Mouse (Mus musculus) embryonic facial prominence, embryonic 12.5 days (tissue): ENCODE data around the gene Epha6. TPM values are rescaled to one million over a fixed set of nuclear protein-coding genes. Genes with fewer than 3 reads are reported as not detected.

Experiments
- ATAC-seq: fragments of 200-750 bp; cut with Nextera tagmentation; 2 replicates; pipeline ENCODE4 v1.8.0; 2017; ENCODE audit not compliant: insufficient number of reproducible peaks, insufficient read depth, low FRiP score, low TSS enrichment
- H3K27ac ChIP-seq: fragments of 300-500 bp; sonication (generic); 2 replicates; pipeline ENCODE4 v1.5.1; 2016; ENCODE audit warnings: mild to moderate bottlenecking
- H3K27me3 ChIP-seq: fragments of 300-500 bp; sonication (generic); 2 replicates; pipeline ENCODE4 v1.6.1; 2016; ENCODE audit warnings: mild to moderate bottlenecking, moderate library complexity
- H3K36me3 ChIP-seq: fragments of 300-500 bp; sonication (generic); 2 replicates; pipeline ENCODE4 v1.6.1; 2016; ENCODE audit warnings: mild to moderate bottlenecking
- H3K4me1 ChIP-seq: fragments of 300-500 bp; sonication (generic); 2 replicates; pipeline ENCODE4 v1.6.1; 2016
- H3K4me2 ChIP-seq: fragments of 300-500 bp; sonication (generic); replicated peaks from 2 replicates; pipeline ENCODE4 v1.6.1; 2016; ENCODE audit warnings: mild to moderate bottlenecking, moderate library complexity
- H3K4me3 ChIP-seq: fragments of 300-500 bp; sonication (generic); 2 replicates; pipeline ENCODE4 v1.5.1; 2016; ENCODE audit warnings: mild to moderate bottlenecking
- H3K9ac ChIP-seq: fragments of 300-500 bp; sonication (generic); 2 replicates; pipeline ENCODE4 v1.6.1; 2016; ENCODE audit warnings: mild to moderate bottlenecking, moderate library complexity
- H3K9me3 ChIP-seq: fragments of 300-500 bp; sonication (generic); 2 replicates; pipeline ENCODE4 v1.6.1; 2016; ENCODE audit warnings: mild to moderate bottlenecking, moderate library complexity
- WGBS: fragments of 180-500 bp; shearing (Covaris S2); methylation state at CpG from one replicate; pipeline ENCODE4 v1.1.7; 2016; 5-methylcytosine and 5-hydroxymethylcytosine counted together
- polyA plus RNA-seq: library from polyadenylated mRNA; unstranded; fragments of >200 nt; fragmentation: Nextera tagmentation; extraction: Ambion mirVana; gene quantifications from 2 replicates; pipeline ENCODE4 v1.2.1, GENCODE M21; 2016

Gene Epha6
- polyA plus RNA-seq, 1 experiment from 2014 or later = 2.3 TPM

DNA sequence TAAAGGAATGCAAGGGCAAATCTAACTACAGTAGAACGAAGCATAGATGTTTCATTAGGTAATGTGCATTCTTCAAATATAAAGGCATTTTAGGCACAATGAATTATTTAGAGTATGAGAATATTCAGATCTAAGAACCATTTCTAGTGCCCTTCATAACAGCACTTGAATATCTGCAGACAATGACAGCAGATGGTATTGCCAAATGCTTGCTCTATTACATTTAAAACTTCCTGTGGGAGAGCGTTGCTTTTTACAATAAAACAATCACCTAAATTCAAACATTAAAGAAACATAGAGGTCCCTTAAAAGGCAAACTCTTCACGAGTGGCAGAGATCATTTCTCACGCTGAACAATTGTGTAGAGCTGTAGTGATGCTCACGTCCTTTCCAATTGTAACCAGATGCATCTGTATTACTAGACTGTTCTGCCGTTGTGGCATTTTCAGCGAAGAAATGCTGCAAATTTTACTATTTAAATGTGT is 347.1 kb downstream of the Epha6 start:
- Histone ChIP-seq H3K4me3 (no peak overlapping the region), H3K9ac (no peak overlapping the region), H3K27me3 (no peaks in the 10 kb centered on the region), H3K27ac (no peak overlapping the region), H3K9me3 (no peaks in the 10 kb centered on the region), H3K4me2 (no peak overlapping the region), H3K36me3 (no peaks in the 10 kb centered on the region), H3K4me1 (no peaks in the 10 kb centered on the region)
- 78% methylated on average over 7 of the region's 7 CpGs for WGBS
- no peak for ATAC-seq

DNA sequence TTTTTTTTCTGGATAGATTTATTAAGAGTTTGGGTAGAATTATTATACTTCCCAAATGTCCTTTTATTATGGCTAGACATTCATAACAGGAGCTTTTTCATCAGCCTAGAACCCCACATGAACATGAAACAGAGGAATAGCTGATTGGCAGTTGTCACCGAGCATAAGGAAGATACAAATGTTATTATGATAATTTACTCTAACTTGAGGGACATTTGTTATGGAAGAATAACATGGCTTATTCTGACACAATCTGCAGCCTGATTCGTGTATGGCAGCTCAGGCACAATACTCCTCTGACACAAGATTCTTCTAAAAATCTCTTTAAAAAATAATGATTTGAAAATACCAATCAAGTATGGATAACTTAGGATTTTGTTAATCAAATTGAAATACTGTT is 347.7 kb downstream of the Epha6 start:
- WGBS = 78% methylated on average over 2 of the region's 2 CpGs
- ATAC-seq = no peak
- H3K4me2 ChIP-seq = no peak overlapping the region
- no peaks in the 10 kb centered on the region for H3K4me1 ChIP-seq
- H3K27ac ChIP-seq = no peak overlapping the region
- H3K9me3 ChIP-seq = no peaks in the 10 kb centered on the region
- no peaks in the 10 kb centered on the region for H3K36me3 ChIP-seq
- no peaks in the 10 kb centered on the region for H3K27me3 ChIP-seq
- no peak overlapping the region for H3K9ac ChIP-seq
- no peak overlapping the region for H3K4me3 ChIP-seq

DNA sequence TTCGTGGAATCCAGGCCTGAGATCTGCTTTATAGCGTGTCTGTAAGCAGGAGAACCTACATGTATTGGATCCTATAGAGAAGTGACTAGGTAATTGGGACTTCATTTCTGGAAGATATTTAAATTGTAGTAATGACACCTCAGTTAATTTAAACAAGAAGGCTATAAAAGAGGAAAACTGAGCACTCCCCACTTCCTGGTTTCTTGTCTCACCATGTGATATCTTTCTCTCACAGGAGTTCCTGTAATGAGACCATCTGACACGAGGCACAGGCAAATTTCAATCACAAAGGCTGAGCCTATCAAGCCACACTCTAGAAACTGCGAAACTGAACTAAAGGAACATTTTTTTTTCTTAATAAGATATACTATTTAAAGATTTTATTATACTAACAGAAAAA is 348.3 kb downstream of the Epha6 start:
- Histone ChIP-seq H3K27me3 (no peaks in the 10 kb centered on the region), H3K4me2 (no peak overlapping the region), H3K9me3 (no peaks in the 10 kb centered on the region), H3K4me3 (no peak overlapping the region), H3K36me3 (no peaks in the 10 kb centered on the region), H3K27ac (no peak overlapping the region), H3K9ac (no peak overlapping the region), H3K4me1 (no peaks in the 10 kb centered on the region)
- WGBS = 73% methylated on average over 4 of the region's 4 CpGs
- ATAC-seq = no peak

DNA sequence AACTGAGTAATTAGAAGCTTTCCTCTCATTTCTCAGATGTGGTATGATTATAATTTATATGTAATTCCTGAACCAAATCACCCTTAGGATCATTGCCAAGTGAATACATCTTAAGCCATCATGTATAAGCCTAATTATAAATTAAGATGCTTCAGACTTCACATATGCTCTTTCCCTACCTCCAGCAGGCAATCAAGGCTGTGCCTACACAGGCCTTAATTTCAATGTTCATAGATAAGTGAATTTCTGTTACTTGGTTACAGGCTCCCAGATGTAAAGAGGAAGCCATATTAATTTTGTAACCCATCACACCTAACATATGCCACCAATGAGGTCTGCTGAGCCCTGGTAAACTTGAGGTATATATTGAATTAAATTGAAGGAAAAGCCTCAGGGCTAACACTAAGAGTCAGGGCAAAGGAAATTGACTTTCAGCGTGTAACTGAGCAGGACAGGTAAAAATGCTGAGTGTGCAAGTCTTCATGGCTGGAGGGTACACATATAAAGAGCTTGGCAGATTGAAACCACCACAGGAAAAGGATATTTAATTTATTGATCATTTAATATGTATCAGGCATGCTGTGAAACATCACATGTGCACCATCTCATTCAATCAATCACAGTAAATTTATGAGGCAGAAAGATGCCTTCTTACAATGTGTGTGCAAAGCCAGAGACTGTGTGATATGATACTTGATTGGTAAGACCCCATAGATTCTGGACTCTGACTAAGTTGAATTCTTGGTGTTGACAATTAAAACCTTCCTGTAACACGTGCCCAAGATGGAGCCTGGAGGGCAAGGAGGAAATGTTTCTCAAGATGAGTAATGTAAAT is 365.8 kb downstream of the Epha6 start:
- no peak for ATAC-seq
- no peak overlapping the region for H3K9ac ChIP-seq
- no peaks in the 10 kb centered on the region for H3K4me1 ChIP-seq
- no peaks in the 10 kb centered on the region for H3K27me3 ChIP-seq
- no peak overlapping the region for H3K27ac ChIP-seq
- H3K4me2 ChIP-seq = no peak overlapping the region
- no peaks in the 10 kb centered on the region for H3K9me3 ChIP-seq
- no peak overlapping the region for H3K4me3 ChIP-seq
- WGBS = 59% methylated on average over 2 of the region's 2 CpGs
- no peaks in the 10 kb centered on the region for H3K36me3 ChIP-seq

DNA sequence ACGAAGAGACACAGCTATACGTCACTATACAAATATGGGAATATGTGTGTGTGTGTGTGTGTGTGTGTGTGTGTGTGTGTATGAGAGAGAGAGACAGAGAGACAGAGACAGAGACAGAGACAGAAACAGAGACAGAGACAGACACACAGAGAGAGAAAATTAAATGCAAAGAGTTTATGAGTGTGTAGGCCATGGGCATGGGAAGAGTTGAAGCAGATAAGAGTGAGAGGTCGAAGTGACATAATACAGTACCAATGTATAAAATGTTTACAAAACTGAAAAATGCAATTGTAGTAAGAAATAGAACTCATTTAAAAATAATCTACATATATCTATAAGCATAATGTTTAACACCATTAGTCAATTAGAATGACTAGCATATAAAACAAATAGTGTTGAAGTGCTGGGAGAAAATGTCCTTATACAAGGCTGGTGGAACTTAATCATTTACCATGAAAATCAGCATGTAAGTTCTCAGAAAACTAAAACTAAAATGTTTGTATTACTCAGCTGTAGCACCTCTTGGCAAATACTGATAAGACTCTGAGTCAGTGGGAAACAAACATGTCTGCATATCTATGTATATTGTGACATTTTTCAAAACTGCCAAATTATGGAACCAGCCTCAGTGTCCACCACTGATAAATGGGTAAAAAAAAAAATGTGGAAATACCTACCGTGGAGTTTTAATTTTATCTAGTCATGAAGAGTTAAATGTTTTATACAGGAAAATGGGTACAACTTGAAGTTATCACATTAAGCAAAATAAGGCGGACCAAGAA is 371.2 kb downstream of the Epha6 start:
- Histone ChIP-seq H3K36me3 (no peaks in the 10 kb centered on the region), H3K4me3 (no peak overlapping the region), H3K4me2 (no peak overlapping the region), H3K9me3 (no peaks in the 10 kb centered on the region), H3K9ac (no peak overlapping the region), H3K27ac (no peak overlapping the region), H3K4me1 (no peaks in the 10 kb centered on the region), H3K27me3 (no peaks in the 10 kb centered on the region)
- no peak for ATAC-seq
- WGBS = 95% methylated on average over 5 of the region's 5 CpGs

DNA sequence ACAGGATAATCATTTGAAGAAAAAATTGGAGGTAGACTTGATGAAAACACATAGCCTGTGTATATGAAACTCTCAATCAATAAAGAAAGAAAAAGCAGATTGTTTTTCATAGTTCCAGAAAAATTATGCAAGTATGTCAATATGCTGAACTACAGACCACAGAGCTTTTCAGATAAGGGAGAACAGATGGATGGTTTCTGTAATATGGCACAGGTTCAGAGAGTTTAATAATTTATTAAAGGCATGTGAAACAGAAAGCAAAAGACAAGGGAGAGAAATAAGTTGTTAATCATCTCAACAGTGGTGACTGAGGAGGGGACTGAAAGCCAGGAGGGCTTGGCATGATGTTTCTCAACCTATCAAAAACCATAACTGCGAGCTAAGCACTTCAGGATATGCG is 372.3 kb downstream of the Epha6 start:
- Histone ChIP-seq H3K9ac (no peak overlapping the region), H3K4me1 (no peaks in the 10 kb centered on the region), H3K4me2 (no peak overlapping the region), H3K27ac (no peak overlapping the region), H3K4me3 (no peak overlapping the region), H3K27me3 (no peaks in the 10 kb centered on the region), H3K36me3 (no peaks in the 10 kb centered on the region), H3K9me3 (no peaks in the 10 kb centered on the region)
- WGBS = 71% methylated on average over 2 of the region's 2 CpGs
- ATAC-seq = no peak

- Histone ChIP-seq H3K4me2 (no peak overlapping the region), H3K9me3 (no peaks in the 10 kb centered on the region), H3K27me3 (no peaks in the 10 kb centered on the region)
Measured at GRCm38 (mm10) chr16:60209151-60209550, 396.2 kb downstream of the Epha6 start.

GRCm38 (mm10) chr16:60175580-60175979 is 429.8 kb downstream of the Epha6 start:
- H3K4me2 ChIP-seq = no peak overlapping the region
- H3K27ac ChIP-seq = no peak overlapping the region
- no peak overlapping the region for H3K9ac ChIP-seq
- no peak overlapping the region for H3K4me3 ChIP-seq
- WGBS = 13% methylated on average over 3 of the region's 3 CpGs
- no peaks in the 10 kb centered on the region for H3K36me3 ChIP-seq
- no peak for ATAC-seq
- H3K27me3 ChIP-seq = no peaks in the 10 kb centered on the region
- H3K9me3 ChIP-seq = no peaks in the 10 kb centered on the region
- H3K4me1 ChIP-seq = no peaks in the 10 kb centered on the region

More at GRCm38 (mm10) chr16:60209151-60209550, 396.2 kb downstream of the Epha6 start:
- H3K9ac ChIP-seq = no peak overlapping the region
- no peak for ATAC-seq
- no peaks in the 10 kb centered on the region for H3K36me3 ChIP-seq
- no peak overlapping the region for H3K27ac ChIP-seq
- H3K4me3 ChIP-seq = no peak overlapping the region
- no peaks in the 10 kb centered on the region for H3K4me1 ChIP-seq

DNA sequence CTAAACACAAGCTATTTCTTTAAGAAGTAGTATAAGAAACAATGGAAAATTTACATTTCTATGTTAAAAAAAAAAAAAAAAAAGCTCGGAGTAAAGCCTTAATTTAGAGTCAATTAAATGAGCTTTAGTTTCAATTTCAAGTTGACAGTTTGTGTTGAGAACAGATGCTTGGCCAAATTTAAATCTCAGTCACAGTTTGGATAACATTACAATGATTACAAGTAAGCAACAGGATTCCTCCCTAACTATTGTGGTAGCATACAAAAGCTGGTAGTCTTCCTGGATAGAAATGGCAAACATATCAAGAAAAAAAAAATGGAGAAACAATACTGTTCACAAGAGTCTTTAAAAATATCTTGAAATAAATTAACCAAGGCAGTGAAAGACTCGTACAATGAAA is 452.9 kb downstream of the Epha6 start:
- Histone ChIP-seq H3K27me3 (no peaks in the 10 kb centered on the region), H3K4me2 (no peak overlapping the region), H3K9me3 (no peaks in the 10 kb centered on the region), H3K4me3 (no peak overlapping the region), H3K27ac (no peak overlapping the region), H3K4me1 (no peaks in the 10 kb centered on the region), H3K9ac (no peak overlapping the region), H3K36me3 (no peaks in the 10 kb centered on the region)
- no peak for ATAC-seq
- 69% methylated on average over 2 of the region's 2 CpGs for WGBS

GRCm38 (mm10) chr16:60144370-60144769 is 461.0 kb downstream of the Epha6 start:
- Histone ChIP-seq H3K9me3 (no peaks in the 10 kb centered on the region), H3K4me2 (no peak overlapping the region), H3K27me3 (no peaks in the 10 kb centered on the region), H3K4me1 (no peaks in the 10 kb centered on the region), H3K9ac (no peak overlapping the region), H3K36me3 (no peaks in the 10 kb centered on the region), H3K27ac (no peak overlapping the region), H3K4me3 (no peak overlapping the region)
- ATAC-seq = no peak
- WGBS = 63% methylated on average over 3 of the region's 3 CpGs

GRCm38 (mm10) chr16:60121435-60121834 is 483.9 kb downstream of the Epha6 start:
- Histone ChIP-seq H3K4me1 (no peaks in the 10 kb centered on the region), H3K36me3 (no peaks in the 10 kb centered on the region), H3K4me2 (no peak overlapping the region), H3K9ac (no peak overlapping the region), H3K27me3 (no peaks in the 10 kb centered on the region), H3K27ac (no peak overlapping the region), H3K4me3 (no peak overlapping the region), H3K9me3 (no peaks in the 10 kb centered on the region)
- 82% methylated on average over 3 of the region's 3 CpGs for WGBS
- ATAC-seq = no peak

GRCm38 (mm10) chr16:60102210-60102609 is 503.1 kb downstream of the Epha6 start:
- H3K9me3 ChIP-seq = no peaks in the 10 kb centered on the region
- H3K27ac ChIP-seq = no peak overlapping the region
- WGBS = 79% methylated on average over 3 of the region's 3 CpGs
- no peaks in the 10 kb centered on the region for H3K4me1 ChIP-seq
- no peak overlapping the region for H3K9ac ChIP-seq
- no peak overlapping the region for H3K4me3 ChIP-seq
- no peaks in the 10 kb centered on the region for H3K27me3 ChIP-seq
- H3K4me2 ChIP-seq = no peak overlapping the region
- H3K36me3 ChIP-seq = no peaks in the 10 kb centered on the region
- ATAC-seq = no peak
